Mouse (Mus musculus): ENCODE results near the gene Ispd. TPM values are rescaled to one million over a fixed set of nuclear protein-coding genes. Genes with fewer than 3 reads are reported as not detected.

Gene Ispd
- total RNA-seq, 1 experiment from 2014 or later = 9.8 TPM

GRCm38 (mm10) chr12:36713866-36714662, 332.8 kb downstream of the Ispd start:
- peak; percentile 18 for DNase-seq

GRCm38 (mm10) chr12:36717526-36717925, 336.3 kb downstream of the Ispd start:
- no peak for DNase-seq

GRCm38 (mm10) chr12:36718417-36718816, 337.2 kb downstream of the Ispd start:
- DNase-seq = no peak

DNA sequence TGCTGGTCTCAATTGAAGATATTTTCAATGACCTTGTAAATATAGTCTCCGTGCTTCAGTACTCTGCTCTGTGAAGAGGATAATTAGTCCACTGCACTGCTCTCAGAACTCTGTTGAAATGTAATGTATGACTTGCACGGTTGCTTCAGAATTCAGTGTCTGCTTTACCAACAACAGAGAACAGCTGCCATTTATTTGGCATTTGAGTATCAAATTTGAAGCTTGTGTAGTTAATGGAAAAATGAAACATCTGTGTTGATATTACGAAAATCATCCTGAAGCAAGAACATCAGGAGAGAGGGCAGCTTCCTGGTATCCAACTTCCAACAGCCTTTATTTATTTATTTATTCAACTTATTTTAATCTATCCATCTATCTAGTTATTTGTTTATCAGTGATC, 337.8 kb downstream of the Ispd start:
- DNase-seq = no peak

GRCm38 (mm10) chr12:36720779-36721178, 339.5 kb downstream of the Ispd start:
- no peak for DNase-seq

DNA sequence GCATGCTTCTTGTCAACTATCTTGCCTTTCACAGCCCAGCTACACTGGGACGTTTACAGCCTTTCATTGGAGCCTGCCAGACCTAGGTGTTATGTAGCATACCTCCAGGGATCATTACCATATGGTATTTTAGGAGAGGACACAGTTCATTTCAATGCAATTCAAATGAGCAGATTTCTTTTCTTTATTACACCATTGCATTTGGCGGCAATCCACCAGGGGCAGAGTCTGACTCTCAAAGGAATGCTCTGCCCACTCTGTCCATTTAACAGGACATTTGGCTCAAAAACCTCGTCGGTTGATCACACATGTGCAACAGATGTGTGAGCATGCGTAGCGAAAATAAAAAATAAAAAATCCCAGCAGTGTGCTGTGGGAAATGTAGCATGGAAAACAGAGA, 340.0 kb downstream of the Ispd start:
- no peak for DNase-seq

GRCm38 (mm10) chr12:36722754-36723153, 341.5 kb downstream of the Ispd start:
- no peak for DNase-seq

DNA sequence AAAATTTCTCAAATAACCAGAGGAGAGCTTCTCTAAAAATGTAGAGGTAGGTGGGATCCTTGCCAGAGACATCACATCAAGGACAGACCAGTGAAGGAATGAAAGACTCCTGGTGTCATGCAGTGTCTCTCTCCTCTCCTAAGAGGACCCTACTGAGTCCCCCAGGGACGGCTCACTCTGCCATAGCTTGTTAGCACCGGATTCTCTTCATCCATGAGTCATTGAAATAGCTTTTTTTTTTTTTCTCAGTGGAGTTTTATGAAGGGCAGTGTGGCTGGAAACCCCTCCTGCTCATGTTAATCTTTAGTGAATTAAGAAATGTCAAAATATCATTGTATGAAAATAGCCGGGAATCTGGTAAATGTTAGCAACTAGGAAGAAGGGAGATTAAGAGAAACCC, 342.1 kb downstream of the Ispd start:
- DNase-seq = no peak

DNA sequence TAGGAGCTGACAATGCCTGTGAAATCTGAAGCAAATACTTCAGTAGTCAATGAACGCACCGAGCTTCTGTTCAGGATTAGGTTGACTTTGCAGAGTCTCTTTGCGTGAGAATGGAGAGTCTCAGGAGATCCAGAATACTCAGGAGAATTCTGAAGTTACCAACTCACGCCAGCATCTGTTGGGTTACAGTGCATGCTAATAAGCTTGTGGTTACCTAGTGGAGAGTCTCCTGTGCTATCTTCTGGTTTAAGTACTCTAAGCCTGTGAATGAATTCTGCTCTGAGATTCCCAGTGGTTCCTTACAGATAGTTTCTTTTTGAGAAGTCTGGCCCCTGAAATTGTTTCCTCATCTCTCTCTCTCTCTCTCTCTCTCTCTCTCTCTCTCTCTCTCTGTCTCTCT, 343.0 kb downstream of the Ispd start:
- no peak for DNase-seq

- no peak for DNase-seq
These were observed 344.0 kb downstream of the Ispd start for GRCm38 (mm10) chr12:36725250-36725649.

DNA sequence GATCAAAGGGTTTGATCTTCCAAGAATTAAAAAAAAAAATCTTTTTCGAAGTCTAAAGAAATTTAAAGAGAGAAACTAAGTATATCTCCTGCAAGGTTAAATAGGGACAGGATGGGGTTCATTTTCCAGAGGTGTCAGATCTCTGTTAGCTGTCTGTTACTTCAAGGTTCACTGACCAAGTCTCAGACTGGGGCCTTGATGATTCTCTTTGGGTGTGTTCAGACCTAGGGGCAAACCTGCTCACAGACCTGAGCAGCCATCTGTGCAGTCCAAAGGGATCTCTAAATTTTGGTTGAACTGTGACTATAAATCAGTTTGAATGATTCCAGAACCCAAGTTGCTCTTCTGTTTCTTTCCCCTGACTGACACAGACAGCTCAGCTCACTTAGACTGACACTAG, 344.8 kb downstream of the Ispd start:
- DNase-seq = no peak

DNA sequence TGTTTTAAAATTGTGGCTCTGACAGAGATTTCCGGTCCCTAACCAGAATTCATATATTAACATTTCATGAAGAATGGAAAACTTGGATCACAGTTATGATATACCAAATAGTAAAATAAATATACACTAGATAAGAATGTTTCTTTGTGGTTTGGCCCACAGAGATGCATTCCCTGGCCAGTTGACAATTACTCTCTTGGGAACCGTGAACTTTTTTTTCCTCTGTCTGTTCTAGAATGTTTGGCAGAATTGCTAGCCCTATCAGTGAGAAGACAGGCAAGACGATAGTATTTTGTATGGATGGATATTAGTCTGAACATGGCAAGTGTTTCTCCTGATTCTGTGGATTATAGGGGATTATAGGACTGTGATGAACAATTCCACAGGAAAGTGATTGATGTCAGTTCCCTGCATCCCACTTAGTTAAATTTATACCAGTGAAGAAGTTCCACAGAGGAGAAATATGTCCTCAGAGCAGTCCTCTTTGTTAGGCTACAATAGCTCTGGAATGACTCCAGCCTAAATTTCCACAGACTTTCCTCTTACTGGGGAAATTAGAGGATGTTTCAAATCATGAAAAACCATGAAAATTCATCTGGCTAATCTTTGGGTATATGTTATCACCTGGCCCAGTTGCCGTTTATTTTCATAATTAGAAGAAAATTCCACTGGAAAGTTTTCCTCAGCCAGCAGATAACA, 352.6 kb downstream of the Ispd start:
- no peak for DNase-seq

Other genes with a start within 250 kb of the Ispd start
- gene Ankmy2, start 224.3 kb upstream of the Ispd start, total RNA-seq (2021) = 33.2 and 50.7 TPM in 2 replicates
- 23.9 and 27.7 TPM in 2 replicates for gene Bzw2, start 223.4 kb upstream of the Ispd start, total RNA-seq (2021)
- not detected in 2 replicates for gene Lrrc72, start 128.1 kb upstream of the Ispd start, total RNA-seq (2021)
- gene Sostdc1, start 67.3 kb upstream of the Ispd start, total RNA-seq (2021) = 0.52 TPM in 2 replicates
- gene D630036H23Rik, start 731 bp downstream of the Ispd start, total RNA-seq (2021) = 1.0 and 1.9 TPM in 2 replicates